Mouse (Mus musculus) CD4-positive, CD25-positive, alpha-beta regulatory T cell, adult 2 months (primary cell): ENCODE results near the gene Casp8.
"Not testable (repeated sequence)": the region's sequence is repeated elsewhere in the genome, so short reads cannot be mapped to it uniquely, and the experiment has no call there.

Source experiments
- DNase-seq: peaks from one replicate; pipeline ENCODE4 v3.0.0-alpha.2; 2012; ENCODE audit warnings: low read depth, low spot score

The Casp8 gene

GRCm38 (mm10) chr1:58800644-58801043 lies 5.5 kb downstream of the Casp8 start:
- DNase-seq: not testable (repeated sequence)

GRCm38 (mm10) chr1:58801558-58802285 lies 6.5 kb downstream of the Casp8 start:
- DNase-seq: peak; percentile 52

- peak; percentile 78 for DNase-seq
Observed at GRCm38 (mm10) chr1:58802322-58803273, 7.4 kb downstream of the Casp8 start.

GRCm38 (mm10) chr1:58803531-58803930 lies 8.4 kb downstream of the Casp8 start:
- peak; percentile 43 for DNase-seq

- peak; percentile 79 for DNase-seq
Observed at GRCm38 (mm10) chr1:58806651-58807050, 11.5 kb downstream of the Casp8 start.

GRCm38 (mm10) chr1:58826319-58826718 lies 31.1 kb downstream of the Casp8 start:
- DNase-seq: no peak

- DNase-seq: no peak
Observed at GRCm38 (mm10) chr1:58830741-58831140, 35.6 kb downstream of the Casp8 start.

GRCm38 (mm10) chr1:58832198-58832597 lies 37.0 kb downstream of the Casp8 start:
- no peak for DNase-seq

- not testable (repeated sequence) for DNase-seq
Observed at GRCm38 (mm10) chr1:58856811-58857210, 61.6 kb downstream of the Casp8 start.

- not testable (repeated sequence) for DNase-seq
Observed at GRCm38 (mm10) chr1:58859131-58859530, 64.0 kb downstream of the Casp8 start.

- DNase-seq: peak; percentile 60
Observed at GRCm38 (mm10) chr1:58859738-58860365, 64.7 kb downstream of the Casp8 start.

- DNase-seq: not testable (repeated sequence)
Observed at GRCm38 (mm10) chr1:58860586-58860985, 65.4 kb downstream of the Casp8 start.

GRCm38 (mm10) chr1:58876500-58876899 lies 81.3 kb downstream of the Casp8 start:
- DNase-seq: not testable (repeated sequence)

- not testable (repeated sequence) for DNase-seq
Observed at GRCm38 (mm10) chr1:58879291-58879690, 84.1 kb downstream of the Casp8 start.

- DNase-seq: not testable (repeated sequence)
Observed at GRCm38 (mm10) chr1:58883279-58883678, 88.1 kb downstream of the Casp8 start.

GRCm38 (mm10) chr1:58885646-58886045 lies 90.5 kb downstream of the Casp8 start:
- DNase-seq: no peak

GRCm38 (mm10) chr1:58889826-58890546 lies 94.8 kb downstream of the Casp8 start:
- no peak for DNase-seq

- DNase-seq: not testable (repeated sequence)
Observed at GRCm38 (mm10) chr1:58890697-58891290, 95.6 kb downstream of the Casp8 start.

GRCm38 (mm10) chr1:58891481-58892170 lies 96.5 kb downstream of the Casp8 start:
- DNase-seq: not testable (repeated sequence)

- DNase-seq: not testable (repeated sequence)
Observed at GRCm38 (mm10) chr1:58892386-58892785, 97.2 kb downstream of the Casp8 start.
